Mouse (Mus musculus) lung, adult 2 months (tissue): ENCODE data around the gene Rhbdd1.

Experiments used
- CTCF ChIP-seq: fragments of 200-500 bp; IDR thresholded peaks from 2 replicates; pipeline ENCODE4 v1.5.1; 2011; ENCODE audit warnings: mild to moderate bottlenecking, low read length, control low read depth; ENCODE audit not compliant: insufficient read depth
- POLR2A ChIP-seq: fragments of 200-500 bp; IDR thresholded peaks from 2 replicates; pipeline ENCODE4 v1.6.1; 2011; ENCODE audit warnings: low read depth, mild to moderate bottlenecking, control low read depth, low read length, borderline replicate concordance; ENCODE audit errors: extremely low read depth

DNA sequence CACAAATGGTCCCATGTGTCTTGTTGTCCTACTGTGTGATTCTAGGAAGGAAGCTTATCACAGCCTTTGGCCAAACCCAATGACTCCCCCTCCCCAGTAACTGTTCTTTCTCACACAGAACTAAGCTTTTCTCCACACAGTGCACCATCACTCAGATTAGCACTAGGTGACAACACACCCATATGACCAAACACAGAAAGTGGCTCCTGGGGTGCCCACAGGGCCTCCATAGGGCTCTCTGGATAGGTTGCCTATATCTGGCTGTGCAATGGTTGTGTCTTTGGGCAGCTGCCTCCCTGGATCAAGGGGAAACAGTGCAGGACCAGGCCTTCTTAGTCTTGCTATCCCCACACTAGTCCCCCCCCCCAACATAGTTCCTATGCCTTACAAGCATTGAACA lies 157.2 kb downstream of the Rhbdd1 start:
- TF ChIP-seq CTCF (no peak), POLR2A (no peak)
